Mouse (Mus musculus) layer of hippocampus, postnatal 14 days (tissue): ENCODE data around the gene Frs3. TPM values are rescaled to one million over a fixed set of nuclear protein-coding genes. Genes with fewer than 3 reads are reported as not detected.

Experiments
- total RNA-seq, 2 experiments: library from RNA; stranded (reverse); gene quantifications; 2 replicates each; pipeline ENCODE4 v1.2.3; 2021

Frs3 gene
- total RNA-seq, 2 experiments from 2014 or later: 22.2 to 27.6 TPM

Other genes starting within 250 kb of the Frs3 start
- gene Taf8, start 186.7 kb upstream of the Frs3 start, total RNA-seq: 10 to 100 TPM; 14.8 to 16.4 TPM
- 10 to 100 TPM; 39.6 to 46.3 TPM for gene Ccnd3, start 184.0 kb upstream of the Frs3 start, total RNA-seq
- gene Bysl, start 77.5 kb upstream of the Frs3 start, total RNA-seq: 10 to 100 TPM; 17.7 to 21.0 TPM
- gene Med20, start 77.4 kb upstream of the Frs3 start, total RNA-seq: 10 to 100 TPM; 26.3 to 32.3 TPM
- 1 to 10 TPM; 6.1 to 6.6 TPM for gene Gm20517, start 77.4 kb upstream of the Frs3 start, total RNA-seq
- gene Usp49, start 58.3 kb upstream of the Frs3 start, total RNA-seq: 10 to 100 TPM; 12.2 to 13.1 TPM
- 100 to 1,000 TPM; 225 to 243 TPM for gene Tomm6, start 644 bp upstream of the Frs3 start, total RNA-seq
- gene Gm21981, start 5.4 kb downstream of the Frs3 start, total RNA-seq: 1 to 10 TPM; 2.4 to 2.7 TPM
- 1 to 10 TPM; 7.3 to 7.5 TPM for gene Prickle4, start 5.7 kb downstream of the Frs3 start, total RNA-seq
- gene Pgc, start 37.8 kb downstream of the Frs3 start, total RNA-seq: not detected
- gene Tfeb, start 48.0 kb downstream of the Frs3 start, total RNA-seq: 10 to 100 TPM; 12.6 to 14.8 TPM
- gene Mdfi, start 145.7 kb downstream of the Frs3 start, total RNA-seq: 1 to 10 TPM; 1.4 to 1.8 TPM
- 10 to 100 TPM; 43.4 to 49.1 TPM for gene Foxp4, start 235.6 kb downstream of the Frs3 start, total RNA-seq